Mouse (Mus musculus) heart, postnatal 0 days (tissue): Measurements from ENCODE around the gene Gm5128.
"Not testable (repeated sequence)": the region's sequence is repeated elsewhere in the genome, so short reads cannot be mapped to it uniquely, and the experiment has no call there.

Source experiments
- CTCF ChIP-seq: IDR thresholded peaks from 2 replicates; pipeline ENCODE4 v1.5.1; 2016; ENCODE audit warnings: antibody characterized with exemption, control low read depth, low read depth
- EP300 ChIP-seq: IDR thresholded peaks from 2 replicates; pipeline ENCODE4 v1.6.1; 2016; ENCODE audit warnings: antibody characterized with exemption, low read depth

- TF ChIP-seq CTCF, EP300: not testable (repeated sequence)
These were observed 12.4 kb upstream of the Gm5128 start for GRCm38 (mm10) chrX:135360685-135361084.
